Mouse (Mus musculus) Muller cell, postnatal 12 days (primary cell): ENCODE results near the gene CN725425.
A peak's percentile ranks its signal among the peaks of the same experiment; 100 is the strongest.

ENCODE experiments used
- DNase-seq: peaks from one replicate; pipeline ENCODE4 v3.0.0-alpha.2; 2015; ENCODE audit errors: inconsistent ontology term

The CN725425 gene

DNA sequence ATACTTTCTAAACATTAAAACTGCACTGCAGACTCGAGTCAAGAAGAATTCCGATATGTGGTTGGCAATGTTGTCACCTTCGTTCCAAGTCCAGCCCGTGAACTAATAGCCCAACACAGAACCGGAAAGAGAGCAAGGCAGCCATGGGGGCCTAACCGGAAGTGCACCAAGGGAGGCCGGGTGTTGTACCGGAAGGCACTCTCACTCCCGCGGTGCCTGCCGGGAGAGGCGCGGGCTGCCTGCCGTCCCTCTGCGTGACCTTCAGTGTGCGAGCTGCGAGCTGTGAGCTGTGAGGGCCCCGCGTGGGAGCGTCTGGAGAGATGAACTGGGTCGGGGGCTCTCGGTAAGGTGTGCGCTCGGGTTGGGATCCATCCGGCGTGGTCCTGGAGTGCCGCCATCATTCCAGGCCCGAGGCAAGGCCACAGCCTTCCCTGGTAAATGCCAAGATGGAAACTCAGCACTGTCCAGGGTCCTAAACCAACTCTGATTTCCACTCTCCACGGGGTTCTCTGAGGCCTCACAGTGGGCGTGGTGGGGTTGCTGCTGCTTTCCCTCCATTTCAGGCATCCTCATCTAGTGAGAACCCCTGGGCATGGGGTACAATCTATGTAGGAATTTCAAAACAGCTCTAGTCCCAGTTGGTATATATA, at the start of gene CN725425:
Gene CN725425, plus strand, starts transcription at position 239 of the 650 bp plus-strand sequence.
- DNase-seq: no peak

DNA sequence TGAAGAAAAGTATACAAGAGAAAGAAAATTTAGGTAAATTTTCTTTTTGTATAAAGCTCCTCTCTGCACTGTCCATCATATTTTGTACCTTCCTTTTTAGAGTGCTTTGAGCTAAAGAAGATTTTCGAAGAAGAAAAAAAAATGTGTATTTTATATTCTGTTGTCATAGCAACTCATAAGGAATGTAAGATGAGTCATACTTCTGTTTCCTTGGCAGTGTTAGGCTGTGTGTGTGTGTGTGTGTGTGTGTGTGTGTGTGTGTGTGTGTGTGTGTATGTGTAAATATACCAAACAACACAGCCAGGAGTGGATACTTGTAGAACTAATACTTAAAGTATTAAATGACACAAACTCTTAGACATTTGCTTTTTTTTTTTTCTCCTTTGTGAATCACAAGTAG, 46.7 kb upstream of the CN725425 start:
- peak; percentile 76 for DNase-seq

DNA sequence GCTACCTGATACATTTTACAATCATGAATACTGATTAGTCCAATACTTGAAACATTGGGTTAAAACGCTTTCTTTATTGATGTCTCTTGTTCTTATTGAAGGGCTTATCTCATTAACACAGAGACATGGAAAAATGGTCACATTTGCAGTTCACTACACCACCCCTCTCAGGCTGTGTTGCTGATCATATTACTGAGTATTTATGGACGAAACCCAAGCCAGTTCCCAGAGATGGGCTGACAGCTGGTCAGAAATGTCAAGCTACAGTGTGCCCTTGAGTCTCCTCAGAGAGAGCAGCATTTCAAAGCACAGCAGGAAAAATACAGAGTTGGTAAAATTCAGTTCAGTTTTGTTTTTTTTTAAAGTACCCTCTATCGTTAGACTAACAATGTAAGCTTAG, 46.0 kb upstream of the CN725425 start:
- DNase-seq: no peak

DNA sequence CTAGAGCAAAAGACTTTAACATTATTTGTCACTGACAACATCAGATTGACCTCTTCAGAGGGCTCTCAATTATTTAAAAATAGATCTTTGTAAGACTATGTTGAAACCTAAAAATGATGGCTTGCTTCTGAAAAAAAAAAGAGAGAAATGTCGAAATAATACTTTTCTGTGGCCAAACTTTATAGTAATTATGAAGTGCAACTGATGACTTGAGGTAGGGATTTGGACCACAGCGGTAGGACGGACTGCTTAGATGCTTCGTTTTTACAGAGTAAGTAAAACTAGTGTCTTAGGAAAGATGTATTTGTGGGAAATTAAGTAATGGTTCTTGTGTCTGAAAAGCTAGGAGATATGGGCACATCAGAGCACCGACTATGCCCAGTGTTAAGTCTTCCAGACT, 38.1 kb upstream of the CN725425 start:
- no peak for DNase-seq

DNA sequence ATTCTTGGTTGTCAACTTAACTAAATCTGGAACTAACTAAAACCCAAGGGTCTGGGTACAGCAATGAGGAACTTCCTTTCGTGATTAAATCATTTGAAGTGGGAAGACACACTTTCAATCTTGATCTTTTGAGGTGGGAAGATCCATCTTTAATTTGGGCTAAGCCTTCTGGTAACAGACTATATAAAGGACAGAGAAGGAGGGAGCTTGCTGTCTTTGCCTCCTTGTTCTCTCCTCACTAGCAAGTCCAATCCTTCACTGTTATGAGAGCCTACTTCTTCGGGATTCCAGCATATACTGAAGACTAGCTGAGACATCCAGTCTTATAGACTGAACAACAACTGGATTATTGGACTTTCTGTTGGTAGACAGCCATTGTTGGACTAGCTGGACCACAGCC, 35.8 kb upstream of the CN725425 start:
- DNase-seq: no peak

DNA sequence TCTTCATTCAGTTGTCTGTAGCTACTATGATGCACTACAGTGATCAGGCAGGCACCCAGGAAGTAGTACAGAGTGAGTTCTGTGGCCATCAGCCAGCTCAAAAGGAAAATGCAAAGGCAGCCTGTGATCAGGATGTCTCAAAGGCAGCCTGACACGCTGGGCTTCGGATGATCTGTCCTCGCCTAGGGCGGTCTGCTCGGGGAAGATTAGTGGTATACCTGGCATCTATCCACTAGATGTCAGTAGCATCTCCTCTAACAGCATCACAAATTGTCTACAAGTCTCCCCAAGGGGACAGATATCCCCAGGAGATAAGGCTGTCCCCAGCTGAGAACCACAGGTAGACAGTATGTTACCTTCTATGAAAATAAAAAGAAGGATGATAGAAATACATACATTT, 34.3 kb upstream of the CN725425 start:
- peak; percentile 37 for DNase-seq

DNA sequence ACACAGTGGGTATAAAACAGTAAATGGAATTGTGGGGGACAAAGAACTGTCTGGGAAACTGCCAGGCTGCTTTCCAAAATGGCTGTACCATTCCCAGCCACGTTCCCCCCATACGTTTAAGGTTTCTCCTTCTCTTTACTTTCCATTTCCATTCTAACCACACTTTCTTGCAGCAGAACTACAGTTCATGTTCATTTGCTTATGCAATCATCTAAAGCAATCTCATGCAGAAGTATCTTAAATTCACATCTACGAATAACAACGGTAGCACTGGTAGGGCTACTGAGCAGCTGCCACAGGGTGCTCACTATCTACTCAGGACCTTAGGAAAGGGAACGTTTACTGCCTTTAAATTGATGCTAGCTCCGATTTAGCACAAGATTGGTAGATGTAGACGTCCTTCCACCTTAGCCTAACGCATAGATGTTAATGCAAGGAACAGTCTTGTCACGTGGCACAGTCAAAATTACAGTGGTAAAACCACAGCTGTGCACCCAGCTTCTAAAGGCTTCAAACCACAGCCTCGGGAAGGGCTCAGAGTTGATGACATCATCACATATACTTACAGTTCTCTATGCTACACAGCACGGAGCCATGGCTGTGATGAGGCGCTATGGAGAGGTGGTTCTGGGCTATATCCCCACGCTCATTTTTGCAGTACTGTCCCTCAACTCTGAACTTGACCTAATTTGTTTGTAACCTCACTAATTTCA, 31.3 kb upstream of the CN725425 start:
- no peak for DNase-seq

DNA sequence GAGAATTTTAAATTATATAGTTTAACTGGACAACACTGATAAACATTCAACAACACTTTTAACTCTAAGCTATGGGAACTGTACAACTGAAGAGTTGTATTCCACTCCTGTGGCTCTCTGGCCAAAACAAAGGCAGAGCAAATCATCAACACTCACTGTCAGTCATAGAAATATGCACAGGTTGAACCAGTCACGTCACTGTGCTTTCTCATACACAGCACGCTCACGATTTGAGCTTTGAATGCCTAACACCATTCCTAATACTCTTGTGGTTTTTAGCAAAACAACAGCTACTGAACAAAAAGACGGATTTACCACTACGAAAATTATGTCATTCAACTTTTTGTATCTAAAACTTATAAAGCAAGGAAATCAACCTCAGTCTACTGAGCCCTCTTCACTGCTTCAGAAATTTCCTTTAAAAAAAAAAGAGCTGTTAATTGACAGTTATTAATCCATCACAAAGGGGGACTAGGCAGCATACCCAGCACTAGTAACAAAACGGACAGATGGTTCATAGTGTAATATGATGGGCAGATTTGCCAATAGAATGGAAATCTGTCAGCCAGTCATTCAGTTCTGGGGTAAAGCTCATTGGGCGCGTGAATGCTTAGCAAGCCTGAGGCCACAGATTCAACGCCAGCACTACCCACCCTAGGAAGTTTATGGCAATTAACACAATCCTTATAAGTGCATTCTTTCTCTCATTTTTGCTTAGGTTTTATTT, 28.5 kb upstream of the CN725425 start:
- no peak for DNase-seq

DNA sequence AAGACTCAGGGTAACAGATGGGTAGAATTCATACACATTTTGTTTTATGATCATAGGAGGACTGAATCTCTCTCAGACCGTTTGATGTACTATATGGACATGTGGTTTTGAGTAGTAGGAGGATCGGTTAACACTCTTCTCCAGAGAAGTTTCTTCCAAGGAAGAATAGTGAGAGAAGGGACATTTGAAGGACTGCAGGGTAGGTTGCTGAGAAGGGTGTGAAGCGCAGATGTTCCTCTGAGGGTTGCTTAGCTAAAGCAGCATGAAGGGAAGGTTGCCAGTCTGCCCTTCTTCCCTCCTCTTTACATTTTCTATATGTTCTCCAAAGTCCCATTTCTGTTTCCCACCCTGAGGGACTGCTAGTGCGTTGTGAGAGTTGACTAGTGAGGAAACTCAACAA, 28.0 kb upstream of the CN725425 start:
- DNase-seq: no peak

DNA sequence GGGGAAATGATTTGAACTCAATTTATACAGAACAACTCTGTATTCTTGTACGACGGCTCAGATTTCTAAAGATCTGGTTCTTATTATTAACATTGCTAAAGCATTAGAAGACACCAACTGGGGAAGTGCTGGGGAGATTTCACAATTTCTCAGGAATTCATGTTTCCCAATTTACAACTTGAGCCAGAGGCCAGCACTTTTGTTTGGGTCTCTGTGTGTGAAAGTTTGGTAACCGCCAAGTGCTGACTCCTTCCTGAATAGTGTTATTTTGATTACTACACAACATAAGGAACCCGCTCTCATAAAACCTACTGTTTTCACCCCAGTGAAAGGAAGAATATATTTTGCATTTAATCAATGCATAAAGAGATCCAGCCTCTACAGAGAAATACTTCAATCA, 27.1 kb upstream of the CN725425 start:
- peak; percentile 51 for DNase-seq

DNA sequence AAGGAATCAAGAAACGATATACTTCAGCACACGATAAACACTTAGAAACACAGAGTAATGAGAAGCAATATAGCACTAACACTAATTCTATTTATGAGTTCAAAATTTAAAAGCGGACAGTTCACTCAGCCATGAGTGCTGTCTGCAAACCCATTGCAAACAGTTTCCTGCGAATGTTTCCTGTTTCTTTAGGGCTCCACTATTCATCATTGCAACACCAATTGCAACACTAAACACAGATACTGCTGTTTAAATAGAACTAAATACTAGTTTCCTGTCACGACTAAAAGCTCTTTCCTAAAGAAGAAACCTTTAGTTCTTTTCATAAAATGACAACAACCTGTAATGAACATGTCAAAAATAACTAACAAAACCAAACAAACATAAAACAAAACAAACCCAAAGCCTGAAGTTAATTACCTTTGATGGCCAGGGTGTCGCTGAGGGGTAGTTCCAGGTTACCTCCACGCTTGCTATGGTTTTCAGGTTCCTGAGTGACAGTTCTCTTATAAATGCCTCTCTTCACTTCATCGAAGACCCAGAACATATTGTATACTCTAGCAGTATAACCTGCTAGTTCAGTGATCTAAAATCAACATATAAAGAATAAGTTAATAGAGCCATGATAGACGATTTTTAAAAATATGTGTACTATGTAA, 20.5 kb upstream of the CN725425 start:
- DNase-seq: no peak

DNA sequence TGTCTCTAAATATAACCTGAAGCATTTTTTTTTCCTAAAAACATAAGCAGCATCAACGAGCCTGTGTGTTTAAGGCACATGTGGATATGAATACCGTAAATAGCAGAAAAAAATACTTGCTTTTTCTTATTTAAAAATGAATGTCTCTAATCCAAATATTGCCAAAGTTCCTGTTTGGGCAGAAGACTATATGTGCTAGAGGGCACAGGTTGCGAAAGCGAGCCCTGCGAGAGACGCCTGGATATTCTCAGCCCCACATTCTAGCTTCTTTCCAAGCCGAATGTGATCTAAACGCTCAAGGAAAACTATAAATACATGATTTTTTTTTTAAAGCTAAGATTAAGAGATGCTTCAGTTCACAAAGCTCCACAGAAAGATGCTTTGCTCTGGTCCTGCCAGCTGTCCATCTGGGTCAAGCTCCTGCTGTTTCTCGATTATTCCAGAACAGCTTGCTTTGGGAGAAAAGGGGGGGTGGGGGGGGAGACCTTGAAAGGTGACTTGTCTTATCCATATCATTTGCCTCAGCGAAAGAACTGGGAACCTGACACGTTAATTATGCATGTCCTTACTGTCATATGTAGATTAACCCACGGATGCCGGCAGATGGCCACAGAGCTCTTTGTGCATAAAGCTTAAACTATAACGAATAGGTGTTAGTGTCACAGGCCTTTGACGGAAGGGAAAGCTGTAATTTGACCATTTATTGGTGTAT, 19.2 kb upstream of the CN725425 start:
- DNase-seq: no peak

DNA sequence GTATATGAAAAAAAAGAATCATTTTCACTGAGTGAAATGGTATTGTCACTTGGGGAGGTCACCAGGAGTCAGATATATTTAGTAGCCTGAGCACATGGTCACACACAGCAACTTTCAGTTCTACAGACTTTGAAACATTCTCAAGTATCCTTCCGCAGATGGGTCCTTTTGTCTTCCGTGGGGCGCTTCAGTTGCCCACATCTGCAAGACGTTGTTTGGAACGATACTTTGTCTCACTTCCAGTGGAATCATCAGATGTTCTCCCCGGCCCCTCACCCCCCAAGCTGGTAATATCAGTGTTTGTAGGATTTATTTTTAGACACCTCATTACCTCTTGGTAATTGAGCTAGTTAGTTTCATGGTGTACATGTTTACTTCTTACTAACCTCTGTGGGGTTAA, 12.9 kb upstream of the CN725425 start:
- no peak for DNase-seq

DNA sequence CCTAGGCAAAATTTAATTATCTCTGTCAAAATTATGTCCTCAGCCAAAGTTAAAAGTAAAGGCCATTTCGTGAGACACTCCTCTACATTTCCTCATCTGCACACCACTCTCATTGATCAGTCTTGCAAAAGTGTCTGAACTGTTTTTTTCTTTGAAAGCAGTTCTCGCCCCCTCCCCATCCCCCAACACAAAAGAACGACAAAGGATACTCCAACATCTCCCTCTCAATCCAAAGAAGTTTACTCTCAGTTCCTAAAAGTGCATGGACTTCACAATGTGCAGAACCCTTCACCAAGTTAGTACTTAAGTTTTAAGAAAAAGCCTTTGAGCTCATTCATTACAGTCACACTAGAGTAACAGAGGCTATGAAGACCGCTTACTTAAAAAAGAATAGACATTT, 9.3 kb upstream of the CN725425 start:
- peak; percentile 24 for DNase-seq

DNA sequence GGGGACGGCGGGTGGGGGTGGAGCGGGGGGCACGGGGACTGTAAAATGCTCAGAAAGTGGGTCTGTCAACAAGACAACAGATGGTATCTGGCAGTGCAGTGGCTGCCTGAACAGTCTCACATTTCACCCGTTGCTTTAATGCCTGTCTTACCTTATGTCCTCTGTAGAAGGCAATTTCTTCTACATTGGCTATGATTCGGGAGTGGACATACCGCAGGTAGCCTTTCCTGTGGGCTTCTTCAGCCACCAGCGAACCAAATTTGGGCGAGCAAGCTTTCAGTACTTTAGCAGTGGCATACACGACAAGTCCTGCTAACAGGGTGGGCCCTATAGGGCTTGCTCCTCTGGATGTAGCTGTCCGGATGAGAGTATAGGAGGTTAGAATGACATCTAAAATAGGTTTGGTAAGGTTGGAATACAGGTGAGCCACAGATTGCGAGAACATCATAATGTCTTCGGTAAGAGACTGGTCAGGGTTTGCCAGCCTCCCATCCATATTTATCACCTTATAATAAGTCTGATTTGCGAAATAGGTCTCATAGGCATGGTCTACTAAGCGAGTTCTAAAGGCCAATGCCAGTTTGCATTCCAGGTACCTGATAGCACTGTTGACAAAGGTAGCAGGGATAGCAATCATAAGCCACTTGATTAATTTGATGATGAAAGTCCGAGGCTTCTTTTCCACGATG, 8.6 kb upstream of the CN725425 start:
- DNase-seq: no peak

DNA sequence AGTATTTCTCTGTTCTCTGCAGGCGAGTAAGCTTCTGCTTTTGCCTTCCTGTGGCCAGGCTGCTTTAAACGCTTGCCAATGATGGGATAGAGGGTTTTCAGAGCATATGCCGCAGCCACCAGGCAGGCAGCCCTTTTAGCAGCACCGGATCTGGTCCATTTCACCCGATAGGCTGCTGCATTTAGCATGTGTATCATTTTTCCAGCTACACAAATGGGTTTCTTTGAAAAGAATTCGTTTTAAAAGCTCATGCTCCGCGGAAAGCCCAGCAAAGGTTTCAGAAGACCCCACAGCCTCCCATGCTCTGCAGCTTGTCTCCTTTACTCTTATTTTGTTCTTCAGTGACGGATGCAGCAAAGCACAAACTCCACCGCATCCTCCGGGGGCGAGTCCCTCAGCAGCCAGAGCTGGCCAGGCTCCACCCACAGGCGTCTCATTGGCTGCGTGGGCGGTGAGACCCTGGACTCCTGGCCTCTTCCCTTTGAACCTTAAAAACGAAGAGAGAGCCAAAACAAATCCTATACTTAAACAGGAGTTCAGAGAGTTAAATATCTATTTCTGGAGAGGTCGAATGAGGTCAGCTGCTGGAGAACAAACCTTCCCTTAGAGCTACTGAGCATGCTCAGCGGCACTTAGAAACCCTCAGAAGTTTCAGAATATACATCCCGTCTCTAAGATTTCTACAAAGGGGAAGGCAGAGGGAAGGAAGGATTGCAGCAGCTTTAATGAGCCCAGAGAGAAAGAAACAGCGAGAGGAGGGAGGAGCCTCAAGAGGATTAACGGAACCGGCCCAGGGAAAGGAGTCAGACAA, 7.7 kb upstream of the CN725425 start, which contains the start of gene Abcd2:
Gene Abcd2, minus strand, starts transcription at position 388 of the 811 bp plus-strand sequence.
- peak; percentile 82 for DNase-seq

DNA sequence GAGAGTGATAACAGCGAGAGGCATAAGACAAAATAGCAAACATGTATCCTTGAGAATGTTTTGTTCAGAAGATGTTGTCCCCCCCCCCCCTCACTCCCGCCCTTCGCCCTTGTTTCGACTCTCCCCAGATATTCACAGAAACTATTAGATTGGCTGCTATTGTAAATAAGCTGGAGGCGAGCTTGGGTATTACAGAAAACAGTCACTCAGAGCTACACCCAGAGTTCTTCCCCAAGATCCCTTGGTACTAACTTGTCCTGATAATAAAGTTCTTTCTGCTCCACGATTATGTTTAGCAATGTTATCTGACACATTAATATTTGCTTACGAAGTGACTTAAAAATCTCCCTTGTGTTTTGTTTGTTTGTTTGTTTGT, 7.1 kb upstream of the CN725425 start:
- DNase-seq: no peak

DNA sequence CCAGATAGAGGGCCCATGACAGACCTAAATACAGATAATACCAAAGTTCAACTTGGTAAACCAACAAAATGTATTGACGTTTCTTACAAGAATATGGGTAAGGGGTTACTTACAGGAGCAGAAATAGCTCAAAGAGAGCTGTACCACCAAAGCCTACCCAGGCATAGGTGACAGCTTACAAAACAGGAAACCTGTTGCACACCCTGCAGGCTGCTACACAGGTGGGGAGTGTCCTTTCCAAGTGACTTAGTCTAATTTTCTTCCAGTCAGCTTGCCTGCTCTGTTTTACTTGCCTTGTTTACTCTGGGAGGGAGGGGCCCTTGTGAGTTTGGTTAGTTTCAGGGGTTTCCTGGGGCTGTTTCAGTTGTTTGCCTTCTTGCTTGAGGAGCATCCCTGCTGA, 1.5 kb downstream of the CN725425 start:
- no peak for DNase-seq

DNA sequence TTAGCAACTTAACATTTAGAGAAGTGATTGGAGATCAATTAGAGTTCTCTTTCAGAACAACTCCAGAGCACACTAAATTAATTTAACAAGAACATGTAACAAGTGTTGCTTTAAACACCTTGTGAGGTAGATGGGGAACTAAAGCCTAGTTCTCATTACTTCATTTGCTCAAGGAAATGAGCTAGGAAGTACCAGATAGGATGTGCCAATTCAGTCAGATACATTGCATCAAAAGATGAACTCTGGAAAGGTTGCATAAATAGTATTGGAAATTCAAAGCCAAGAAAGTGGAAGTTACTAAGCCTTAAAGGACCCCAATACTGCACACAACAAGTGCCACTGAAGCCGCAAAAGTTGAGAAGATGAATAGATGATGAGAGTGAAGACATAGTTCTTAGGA, 3.2 kb downstream of the CN725425 start:
- no peak for DNase-seq

DNA sequence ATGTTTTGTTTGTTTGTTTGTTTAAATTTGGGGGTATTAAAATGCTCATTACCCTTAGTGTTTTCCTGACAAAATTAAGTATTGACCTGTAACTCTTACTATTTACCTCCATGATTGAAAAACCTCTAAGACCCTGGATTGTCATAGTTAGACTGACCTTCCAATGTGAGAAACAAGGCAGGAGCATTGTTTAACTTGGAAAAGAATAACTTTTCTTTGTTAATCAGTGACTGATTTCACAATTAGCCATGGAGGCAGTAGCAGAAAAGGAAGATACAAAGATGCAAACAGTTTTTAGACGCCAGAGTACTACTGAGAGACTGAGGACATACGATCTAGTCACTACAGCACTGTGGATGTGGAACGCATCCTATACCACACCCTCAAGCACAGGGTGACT, 4.2 kb downstream of the CN725425 start:
- DNase-seq: no peak
